Mouse (Mus musculus) right cerebral cortex, adult 18-20 months (tissue): ENCODE measurements around the gene Cyb561d2.
A peak's percentile ranks its signal among the peaks of the same experiment; 100 is the strongest.
"Not testable (repeated sequence)": the region's sequence is repeated elsewhere in the genome, so short reads cannot be mapped to it uniquely, and the experiment has no call there.

Experiments used
- DNase-seq: peaks from one replicate; pipeline ENCODE4 v3.0.0; 2022; ENCODE audit warnings: mixed read lengths

Cyb561d2 gene

GRCm38 (mm10) chr9:107571534-107572326 lies 29.7 kb upstream of the Cyb561d2 start:
- DNase-seq, result no peak

GRCm38 (mm10) chr9:107570845-107571244 lies 28.9 kb upstream of the Cyb561d2 start:
- DNase-seq, result no peak

- DNase-seq, result no peak
Measured at GRCm38 (mm10) chr9:107570016-107570415, 28.0 kb upstream of the Cyb561d2 start.

- no peak for DNase-seq
Measured at GRCm38 (mm10) chr9:107569270-107569669, 27.3 kb upstream of the Cyb561d2 start.

GRCm38 (mm10) chr9:107568331-107569261 lies 26.6 kb upstream of the Cyb561d2 start:
- peak; percentile 77 for DNase-seq

- DNase-seq, result no peak
Measured at GRCm38 (mm10) chr9:107567702-107568319, 25.8 kb upstream of the Cyb561d2 start, which contains the start of gene Hyal2. TSS of gene Hyal2 (plus strand) at chr9:107567945.

- DNase-seq, result no peak
Measured at GRCm38 (mm10) chr9:107566855-107567254, 24.9 kb upstream of the Cyb561d2 start.

GRCm38 (mm10) chr9:107566041-107566709 lies 24.2 kb upstream of the Cyb561d2 start:
- peak; percentile 48 for DNase-seq

- DNase-seq, result not testable (repeated sequence)
Measured at GRCm38 (mm10) chr9:107565556-107565955, 23.6 kb upstream of the Cyb561d2 start.

GRCm38 (mm10) chr9:107563029-107563581 lies 21.1 kb upstream of the Cyb561d2 start, which contains the start of gene Tusc2:
TSS of gene Tusc2 (plus strand) at chr9:107563255.
- peak; percentile 98 for DNase-seq

- DNase-seq, result no peak
Measured at GRCm38 (mm10) chr9:107556346-107556745, 14.4 kb upstream of the Cyb561d2 start.

- DNase-seq, result no peak
Measured at GRCm38 (mm10) chr9:107555701-107556100, 13.7 kb upstream of the Cyb561d2 start.

GRCm38 (mm10) chr9:107555031-107555457 lies 13.1 kb upstream of the Cyb561d2 start:
- no peak for DNase-seq

GRCm38 (mm10) chr9:107554319-107554825 lies 12.4 kb upstream of the Cyb561d2 start:
- peak; percentile 96 for DNase-seq

- no peak for DNase-seq
Measured at GRCm38 (mm10) chr9:107553541-107554318, 11.7 kb upstream of the Cyb561d2 start.

- DNase-seq, result no peak
Measured at GRCm38 (mm10) chr9:107552690-107553393, 10.8 kb upstream of the Cyb561d2 start.

- no peak for DNase-seq
Measured at GRCm38 (mm10) chr9:107551890-107552355, 9.9 kb upstream of the Cyb561d2 start.

- no peak for DNase-seq
Measured at GRCm38 (mm10) chr9:107551117-107551889, 9.3 kb upstream of the Cyb561d2 start, which contains the start of gene Rassf1. TSS of gene Rassf1 (plus strand) at chr9:107551555.

GRCm38 (mm10) chr9:107550491-107551116 lies 8.6 kb upstream of the Cyb561d2 start:
- DNase-seq, result no peak
